Mouse (Mus musculus) gastrocnemius, postnatal 25 days (tissue): ENCODE results near the gene Ripor1. TPM values are rescaled to one million over a fixed set of nuclear protein-coding genes. Genes with fewer than 3 reads are reported as not detected.

ENCODE experiments used
- DNase-seq: peaks from one replicate; pipeline ENCODE4 v3.0.0; 2022
- total RNA-seq, 2 experiments: library from RNA; stranded (reverse); gene quantifications; 1 replicate in 1 of 2; 2 replicates in 1 of 2; pipeline ENCODE4 v1.2.3; 2021

The Ripor1 gene
- total RNA-seq, 2 experiments from 2014 or later = 15.5 to 19.6 TPM

DNA sequence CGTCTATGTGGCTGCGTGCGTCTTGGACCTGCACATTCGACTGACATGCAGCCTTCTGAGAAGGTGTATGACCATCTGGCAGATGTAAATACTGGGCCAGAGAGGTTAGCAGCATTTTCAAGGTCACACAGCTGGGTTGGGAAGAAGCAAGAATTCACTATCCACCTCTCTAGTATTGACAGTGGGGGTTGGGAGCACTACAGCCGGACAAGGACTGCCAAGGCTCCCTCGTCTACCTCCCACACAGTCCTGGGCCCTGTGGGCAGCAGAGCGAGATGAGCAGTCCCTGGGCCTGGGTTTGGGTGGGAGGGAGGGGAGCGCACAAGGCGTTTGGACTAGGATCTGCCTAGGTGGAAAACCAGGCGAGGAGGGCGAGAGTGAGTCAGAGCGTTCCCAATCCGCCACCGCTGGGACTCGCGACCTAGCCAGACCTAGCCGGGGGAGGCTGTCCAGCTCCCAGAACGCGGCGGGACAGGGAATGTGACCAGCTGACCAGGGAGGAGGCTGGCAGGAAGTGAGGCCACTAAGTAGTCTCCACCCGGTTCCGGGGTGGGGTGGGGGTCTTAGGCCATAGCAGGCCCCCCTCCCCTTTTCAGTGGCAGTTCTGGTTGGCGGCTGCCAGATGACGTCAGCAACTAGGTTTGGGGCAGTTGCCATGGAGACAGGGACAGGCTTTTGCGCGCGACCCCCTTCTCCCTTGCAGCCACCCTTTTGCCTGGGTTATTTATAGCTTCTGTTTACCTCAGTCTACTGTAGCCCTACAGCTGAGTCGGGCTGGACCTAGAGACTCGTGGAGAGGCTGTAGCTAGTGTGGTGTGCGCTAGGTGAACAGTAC is 1.4 kb downstream of the Ripor1 start:
- peak; percentile 87 for DNase-seq

DNA sequence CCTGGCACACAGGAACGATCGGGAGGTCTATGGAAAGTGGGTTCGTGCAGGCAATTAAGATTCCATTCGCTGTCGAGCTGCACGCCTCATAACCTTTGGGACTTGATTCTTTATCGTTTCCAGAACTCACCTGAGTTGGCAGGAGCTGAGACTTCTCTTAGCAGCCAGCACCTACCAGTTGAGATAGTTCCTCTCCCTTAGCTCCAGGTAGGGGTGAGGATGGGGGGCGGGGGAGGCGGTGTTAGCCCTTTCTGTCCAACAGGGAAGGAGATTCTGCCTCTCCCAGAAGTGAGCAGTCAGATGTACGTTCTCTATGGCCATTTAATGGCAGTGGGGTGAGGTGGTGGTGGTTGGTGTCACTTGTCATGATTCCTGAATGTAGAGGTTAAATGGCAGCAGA is 2.0 kb downstream of the Ripor1 start:
- DNase-seq = no peak

DNA sequence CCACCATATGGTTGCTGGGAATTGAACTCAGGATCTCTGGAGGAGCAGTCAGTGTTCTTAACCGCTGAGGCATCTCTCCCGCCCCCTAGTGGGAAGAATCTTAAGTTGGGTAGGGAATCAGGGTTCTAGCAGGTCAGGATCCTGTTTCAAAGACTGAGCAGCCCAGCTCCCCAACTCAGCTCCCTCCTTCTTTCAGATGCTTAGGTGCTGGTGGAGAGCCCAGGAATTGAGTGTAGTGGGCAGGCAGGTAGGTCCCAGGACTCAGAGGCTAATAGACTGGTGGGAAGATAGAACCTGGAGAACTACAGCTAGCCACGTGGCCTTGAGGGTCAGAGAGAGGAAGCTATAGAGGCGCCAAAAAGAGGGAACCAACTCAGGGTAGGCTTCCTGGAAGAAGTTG is 2.6 kb downstream of the Ripor1 start:
- no peak for DNase-seq

DNA sequence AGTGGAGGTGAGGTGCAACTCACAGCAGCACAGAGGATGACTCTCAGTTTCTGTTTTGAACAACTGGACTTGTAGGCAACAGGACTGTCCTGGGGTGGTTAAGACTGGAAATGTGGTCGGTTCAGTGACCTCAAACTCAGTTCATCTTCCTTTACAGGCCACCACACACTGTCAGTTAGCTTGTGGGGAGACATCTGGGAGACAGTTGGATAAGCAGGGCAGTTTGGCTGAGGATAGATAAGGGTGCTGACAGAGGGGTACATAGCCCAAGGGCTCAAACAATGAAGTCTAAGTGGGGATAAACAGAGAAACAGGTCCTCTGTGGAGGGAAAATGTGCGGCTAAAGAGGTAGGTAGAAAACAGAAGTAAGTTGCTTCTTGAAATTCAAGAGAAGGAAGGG is 4.3 kb downstream of the Ripor1 start:
- DNase-seq = no peak

DNA sequence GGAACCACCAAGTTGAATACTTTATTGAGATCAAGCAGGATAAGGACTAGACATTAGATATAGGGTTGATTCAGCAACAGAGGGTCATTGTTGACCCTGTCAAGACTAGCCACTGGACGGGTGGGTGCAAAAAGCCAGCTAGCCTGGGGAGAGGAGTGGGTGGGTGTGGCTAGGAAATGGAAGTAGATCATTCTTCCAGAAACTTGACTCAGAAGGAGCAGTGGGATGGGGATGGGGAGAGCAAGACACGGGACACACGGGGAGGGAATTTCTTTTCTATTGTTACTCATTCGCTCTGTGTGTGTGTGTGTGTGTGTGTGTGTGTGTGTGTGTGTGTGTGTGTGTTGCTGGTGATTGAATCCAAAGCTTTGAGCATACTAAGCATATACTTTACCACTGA is 4.7 kb downstream of the Ripor1 start:
- no peak for DNase-seq

DNA sequence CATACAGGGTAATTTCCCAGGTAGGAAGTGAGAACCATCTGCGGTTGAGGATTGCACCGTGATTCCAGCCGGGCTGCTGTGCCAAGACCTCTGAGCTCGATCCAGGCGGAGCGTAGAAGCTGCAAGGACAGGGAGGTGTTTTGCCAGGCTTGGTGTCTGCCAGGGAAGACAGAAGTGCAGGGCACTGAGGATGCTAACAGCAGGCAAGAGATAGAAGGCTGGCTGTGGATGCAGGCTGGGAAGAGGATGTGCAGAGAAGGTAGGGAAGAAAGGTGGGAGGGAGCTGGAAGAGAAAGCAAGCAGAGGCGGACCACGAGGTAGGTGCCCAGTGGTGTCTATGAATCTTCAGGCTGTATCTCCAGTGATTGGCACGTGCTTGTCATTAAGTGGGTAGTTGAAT is 6.8 kb downstream of the Ripor1 start:
- DNase-seq = no peak

DNA sequence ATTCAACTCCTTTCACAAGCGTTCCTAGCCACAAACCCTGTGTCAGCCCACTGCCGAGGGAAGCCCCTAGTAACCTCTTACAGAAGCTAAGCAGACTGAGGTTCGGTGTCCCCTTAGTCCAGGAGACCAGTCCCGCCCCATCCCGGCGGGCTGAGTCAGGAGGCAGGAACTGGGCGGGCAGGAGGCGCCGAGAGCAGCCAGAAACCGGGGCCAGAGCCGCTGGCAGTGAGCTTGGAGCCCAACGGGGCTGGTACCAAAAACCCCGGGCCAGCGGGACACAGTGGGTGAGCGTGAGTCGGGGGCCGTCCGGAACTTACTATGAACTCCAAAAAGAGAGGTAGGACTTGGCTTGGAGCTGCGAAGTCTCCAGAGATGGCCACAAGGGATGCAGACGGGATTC is 8.0 kb downstream of the Ripor1 start:
- DNase-seq = peak; percentile 58

DNA sequence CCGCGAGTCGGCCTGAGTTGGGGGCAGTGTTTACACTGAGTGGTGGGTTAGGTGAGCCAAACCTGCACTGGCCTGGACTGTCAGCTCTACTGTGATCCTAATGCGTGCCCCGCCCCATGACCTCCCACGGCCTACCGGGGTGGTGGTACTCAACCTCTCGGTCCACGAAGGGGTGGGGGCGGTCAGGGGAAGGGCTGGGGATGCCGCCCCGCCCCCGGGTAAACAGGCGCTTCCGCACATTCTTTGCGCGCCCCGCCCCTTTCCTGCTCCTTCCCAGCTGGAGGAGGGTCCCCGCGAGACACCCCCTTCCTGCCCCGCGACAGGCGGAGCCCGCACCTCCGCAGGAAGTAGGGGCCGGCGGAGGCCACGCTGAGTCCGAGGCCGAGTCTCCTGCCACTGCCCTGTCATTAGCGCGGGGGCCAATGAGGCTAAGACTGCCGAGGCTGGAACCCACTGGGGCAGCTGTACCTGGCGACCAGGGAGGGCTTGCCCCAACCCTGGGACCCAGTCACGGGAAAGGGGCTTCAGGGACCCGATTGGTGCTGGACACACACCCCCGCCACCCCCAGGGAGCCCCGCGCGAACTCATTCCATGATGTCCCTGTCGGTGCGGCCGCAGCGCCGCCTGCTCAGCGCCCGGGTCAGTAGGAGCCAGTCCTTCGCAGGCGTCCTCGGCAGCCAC is 8.9 kb downstream of the Ripor1 start:
- DNase-seq = peak; percentile 82

DNA sequence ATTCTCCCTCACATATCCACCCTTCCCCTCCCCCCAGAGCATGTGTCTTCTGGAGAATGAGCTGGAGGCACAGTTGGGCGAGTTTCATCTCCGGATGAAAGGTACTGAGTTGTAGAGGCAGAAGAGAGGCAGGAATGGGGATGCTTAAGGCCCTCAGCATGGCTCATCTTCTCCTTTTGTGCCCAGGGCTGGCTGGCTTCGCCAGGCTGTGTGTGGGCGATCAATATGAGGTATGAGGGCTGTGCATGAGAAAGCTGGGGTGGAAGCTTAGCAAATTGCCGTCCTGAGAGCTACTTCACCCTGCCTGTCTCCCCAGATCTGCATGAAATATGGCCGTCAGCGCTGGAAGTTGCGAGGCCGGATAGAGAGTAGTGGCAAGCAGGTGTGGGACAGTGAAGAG is 10.9 kb downstream of the Ripor1 start:
- DNase-seq = no peak

DNA sequence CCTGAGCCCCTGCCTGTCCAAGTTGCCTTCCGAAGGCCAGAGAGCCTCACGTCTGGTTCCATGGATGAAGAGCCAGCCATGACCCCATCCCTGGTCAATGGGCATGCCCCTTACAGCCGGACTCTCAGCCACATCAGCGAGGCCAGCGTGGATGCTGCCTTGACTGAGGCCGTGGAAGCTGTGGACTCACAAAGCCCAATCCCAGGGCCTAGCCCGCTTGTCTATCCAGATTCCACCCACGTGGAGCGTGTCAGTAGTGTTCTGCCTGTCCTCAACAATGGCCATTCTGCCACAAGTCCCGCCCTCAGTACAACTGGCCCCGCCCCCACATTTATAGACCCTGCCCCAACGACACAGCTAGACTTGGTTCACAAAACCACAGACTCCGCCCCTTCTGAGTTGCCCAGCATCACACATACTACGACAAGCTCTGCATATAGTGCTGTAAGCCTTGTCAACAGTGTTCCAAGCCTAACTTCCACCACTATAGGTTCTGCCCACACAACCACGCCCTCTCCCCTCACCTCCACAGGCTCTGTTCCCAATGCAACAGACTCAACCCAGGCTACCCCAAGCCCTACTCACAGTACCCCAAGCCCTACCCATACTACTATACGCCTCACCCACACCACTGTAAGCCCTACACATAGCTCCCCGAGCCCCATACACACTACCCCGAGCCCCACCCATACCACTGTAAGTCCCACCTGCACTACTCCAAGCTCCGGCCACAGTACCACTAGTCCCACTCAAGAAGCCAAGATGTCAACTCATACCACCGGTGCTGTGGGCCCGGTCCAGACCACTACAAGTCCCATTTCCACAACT is 12.6 kb downstream of the Ripor1 start:
- DNase-seq = no peak

DNA sequence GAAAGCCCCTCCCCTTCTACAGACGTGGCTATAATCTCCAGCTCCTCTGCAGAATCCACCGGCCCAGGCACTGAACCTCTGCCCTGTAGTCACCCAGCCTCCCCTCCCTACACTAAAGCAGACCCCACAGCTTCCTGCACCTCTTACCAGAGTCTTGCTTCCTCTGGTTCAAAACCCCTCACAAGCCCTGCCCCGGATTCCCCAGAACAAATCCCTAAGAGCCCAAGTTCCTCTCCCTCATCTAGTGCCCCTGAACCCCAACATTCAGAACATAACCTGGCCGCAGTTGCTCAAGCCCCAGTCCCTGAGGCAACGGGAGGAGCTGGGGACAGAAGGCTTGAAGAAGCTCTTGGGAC is 13.2 kb downstream of the Ripor1 start:
- DNase-seq = no peak

DNA sequence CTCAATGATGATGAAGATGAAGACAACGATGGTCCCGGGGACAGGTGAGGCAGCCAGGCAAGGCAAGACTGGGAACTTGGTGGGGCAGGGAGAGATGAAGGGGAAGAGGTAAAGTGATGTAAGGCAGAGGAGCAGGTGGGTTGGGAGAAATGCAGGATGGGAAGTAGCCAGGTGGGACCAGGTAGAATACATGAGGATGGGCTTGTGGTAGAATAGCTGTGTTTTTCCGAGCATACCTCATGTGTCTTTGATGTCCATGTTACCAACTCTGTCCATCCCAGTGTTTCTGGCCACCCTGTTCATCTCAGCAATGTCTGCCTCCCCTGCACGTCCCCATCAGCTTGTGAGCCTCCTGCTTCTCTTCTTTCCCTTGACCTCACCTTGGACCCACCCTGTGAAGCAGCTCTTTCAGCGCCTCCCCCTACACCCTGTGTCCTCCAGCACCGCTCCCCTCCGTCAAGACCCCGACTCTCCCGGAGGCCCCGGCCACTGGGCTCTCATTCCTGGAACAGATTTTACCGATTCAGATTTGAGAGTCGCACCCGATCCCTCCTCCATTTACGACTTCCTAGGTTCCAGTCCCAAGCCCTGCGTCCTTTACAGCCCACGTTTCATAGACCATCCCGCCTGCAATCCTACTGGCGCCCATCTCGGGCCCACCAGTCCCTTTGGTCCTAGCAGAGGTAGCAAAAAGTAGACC is 14.0 kb downstream of the Ripor1 start:
- no peak for DNase-seq

DNA sequence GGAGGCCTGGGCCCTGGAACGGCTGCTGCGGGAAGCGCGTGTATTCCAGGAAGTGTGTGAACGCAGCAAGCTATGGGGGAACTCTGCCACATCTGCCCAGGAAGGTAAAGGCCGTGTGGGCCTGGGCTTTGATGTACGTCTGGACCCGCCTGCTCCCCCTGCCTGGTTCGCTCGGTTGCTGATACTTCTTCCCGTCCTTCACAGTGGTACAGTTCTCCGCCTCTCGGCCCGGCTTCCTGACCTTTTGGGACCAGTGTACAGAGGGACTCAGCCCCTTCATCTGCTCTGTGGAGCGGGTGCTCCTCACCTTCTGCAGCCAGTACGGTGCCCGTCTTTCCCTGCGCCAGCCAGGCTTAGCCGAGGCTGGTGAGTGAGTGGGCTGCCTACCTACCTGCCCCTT is 15.2 kb downstream of the Ripor1 start:
- no peak for DNase-seq

DNA sequence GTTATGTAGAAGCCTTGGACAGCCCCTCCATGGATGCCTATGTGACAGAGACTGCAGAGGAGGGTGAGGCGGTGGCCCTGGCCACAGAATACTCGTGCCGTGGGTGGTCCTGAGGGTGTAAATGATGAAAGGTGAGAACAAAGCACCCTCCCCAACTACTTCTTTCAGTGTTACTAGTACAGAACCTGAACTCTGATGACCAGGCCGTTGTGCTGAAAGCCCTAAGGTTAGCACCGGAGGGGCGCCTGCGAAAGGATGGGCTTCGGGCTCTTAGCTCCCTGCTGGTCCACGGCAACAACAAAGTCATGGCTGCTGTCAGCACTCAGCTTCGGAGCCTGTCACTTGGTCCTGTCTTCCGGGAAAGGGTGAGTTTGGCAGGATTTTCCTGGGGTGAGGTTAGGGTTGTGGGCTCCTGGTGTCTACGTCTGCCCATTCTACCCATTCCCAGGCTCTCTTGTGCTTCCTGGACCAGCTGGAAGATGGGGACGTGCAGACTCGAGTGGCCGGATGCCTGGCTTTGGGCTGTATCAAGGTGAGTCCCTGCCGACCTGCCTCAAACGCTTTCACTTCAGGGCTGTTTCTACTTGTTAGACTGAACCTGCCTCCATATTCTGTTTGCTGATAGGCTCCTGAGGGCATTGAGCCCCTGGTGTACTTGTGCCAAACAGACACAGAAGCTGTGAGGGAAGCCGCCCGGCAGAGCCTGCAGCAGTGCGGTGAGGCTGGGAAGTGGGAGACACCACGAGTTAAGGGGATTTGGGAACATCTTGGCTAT is 16.1 kb downstream of the Ripor1 start:
- DNase-seq = no peak

DNA sequence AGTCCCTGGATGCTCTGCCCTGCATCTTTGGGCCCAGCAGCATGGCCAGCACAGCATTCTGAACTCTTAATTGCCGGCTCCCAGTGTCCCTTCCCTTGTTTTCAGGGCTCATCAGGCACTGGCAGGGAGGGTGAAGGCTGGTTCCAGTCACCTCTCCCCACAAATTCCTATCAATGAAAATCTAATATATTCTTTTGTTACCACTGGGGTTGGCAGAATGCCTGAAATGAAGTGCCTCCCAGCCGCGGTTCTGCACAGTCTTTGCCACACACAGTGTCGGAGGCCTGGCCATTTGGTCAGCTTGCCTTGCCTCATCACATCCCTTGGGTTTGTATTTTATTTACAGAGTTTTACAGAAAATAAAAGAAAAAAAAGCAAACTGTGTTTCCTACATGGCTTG is 16.8 kb downstream of the Ripor1 start:
- DNase-seq = no peak

DNA sequence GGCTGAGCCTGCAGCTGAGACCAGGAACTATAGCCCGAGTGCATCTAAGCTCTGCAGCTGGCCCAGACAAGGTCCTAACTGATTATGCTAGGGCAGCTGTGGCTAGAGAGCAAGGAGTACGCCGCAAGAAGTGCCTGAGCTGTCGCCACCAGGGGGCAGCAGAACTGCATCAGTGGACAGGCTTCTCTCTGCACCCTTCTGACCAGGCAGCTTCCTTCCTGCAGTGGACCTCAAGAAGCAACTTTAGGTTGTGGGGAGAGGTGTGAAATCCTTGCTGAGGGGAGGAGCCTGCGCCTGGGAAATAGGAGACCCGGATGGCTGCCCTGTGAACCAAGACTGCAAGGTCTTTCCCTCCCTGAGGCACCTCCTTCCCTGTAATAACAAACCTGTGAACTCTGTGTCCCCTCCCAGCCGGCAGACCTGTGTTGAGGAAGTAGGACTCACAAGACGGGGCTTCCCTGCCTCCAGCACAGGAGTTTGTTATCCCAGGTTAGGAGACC is 17.4 kb downstream of the Ripor1 start:
- peak; percentile 87 for DNase-seq

DNA sequence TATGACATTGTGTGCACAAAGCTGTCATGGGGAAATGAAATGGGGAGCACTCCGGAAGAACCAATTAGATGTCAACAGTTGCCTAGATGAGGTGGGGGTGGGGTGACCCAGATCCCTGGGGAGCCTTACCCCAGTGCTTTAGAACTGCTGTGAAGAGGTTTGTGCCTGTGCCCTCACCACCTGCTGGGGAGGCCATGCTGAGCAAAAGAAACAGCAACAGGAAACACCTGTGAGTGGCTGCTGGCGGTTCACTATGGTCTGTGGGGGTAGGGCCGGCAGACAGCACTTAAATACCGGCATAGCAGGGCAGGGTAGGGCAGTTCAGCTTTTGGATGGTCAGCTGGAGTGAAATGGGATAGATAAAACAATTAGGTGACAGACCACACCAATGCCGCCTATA is 18.1 kb downstream of the Ripor1 start:
- DNase-seq = peak; percentile 52

DNA sequence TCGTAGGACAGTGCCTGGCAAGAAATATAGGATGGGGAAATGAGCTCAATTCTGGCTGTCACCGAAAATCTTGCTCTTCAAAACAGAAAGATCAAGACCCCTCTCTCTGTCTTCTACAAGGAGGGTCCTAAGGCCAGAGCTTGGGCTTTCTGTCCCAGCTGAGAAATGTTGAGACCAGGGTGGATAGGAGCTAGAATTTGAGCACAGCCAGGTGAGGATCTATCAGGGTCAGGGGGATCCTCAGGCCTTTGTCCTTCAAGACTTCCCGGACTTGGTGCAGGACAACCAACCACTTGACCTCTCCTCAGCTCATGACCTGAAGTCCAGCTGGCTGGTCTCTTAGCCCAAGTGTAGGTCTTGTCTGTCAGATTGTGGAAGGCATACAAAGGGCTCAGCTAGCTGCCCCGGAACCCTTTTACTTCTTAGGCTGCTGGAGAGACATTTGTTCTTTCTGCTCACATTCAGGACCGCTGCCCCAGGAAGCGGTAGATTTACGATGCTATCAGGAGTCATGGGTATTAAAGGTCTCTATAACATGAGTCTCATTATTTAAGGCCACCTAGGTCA is 18.7 kb downstream of the Ripor1 start:
- no peak for DNase-seq

DNA sequence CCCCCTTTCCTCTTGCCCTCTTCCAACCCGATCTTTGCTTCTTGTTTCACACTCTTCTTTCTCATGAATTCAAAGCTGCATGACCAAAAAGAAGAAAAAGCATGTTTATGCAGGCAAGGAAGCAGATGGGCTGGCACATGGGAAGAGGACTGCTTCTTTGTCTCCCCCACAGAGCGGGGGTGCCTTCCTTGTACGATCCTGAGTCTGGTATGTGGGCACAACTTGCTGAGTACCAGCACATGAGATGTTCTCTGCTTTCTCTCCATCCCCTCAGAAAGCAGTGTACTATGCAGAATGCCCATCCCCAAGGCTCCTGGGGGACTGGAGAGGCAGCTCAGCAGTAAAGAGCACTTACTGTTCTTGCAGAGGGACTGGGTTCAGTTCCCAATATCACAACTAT is 19.3 kb downstream of the Ripor1 start:
- DNase-seq = no peak

DNA sequence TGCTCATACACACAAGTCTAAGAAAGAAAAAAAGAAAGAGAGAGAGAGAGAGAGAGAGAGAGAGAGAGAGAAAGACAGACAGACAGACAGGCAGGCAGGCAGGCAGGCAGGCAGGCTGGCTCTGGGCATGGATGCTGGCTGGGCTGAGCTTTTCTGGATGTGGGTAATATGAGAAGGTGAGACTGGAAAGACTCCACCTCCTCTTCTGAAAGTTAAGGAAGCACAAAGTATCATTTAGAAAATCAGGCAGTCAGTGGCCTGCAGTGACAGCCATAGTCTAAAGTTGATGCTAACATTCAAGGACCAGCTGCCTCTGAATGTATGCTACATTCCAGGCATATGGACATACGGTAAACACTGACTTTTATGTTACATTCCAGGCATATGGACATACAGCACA is 19.8 kb downstream of the Ripor1 start:
- no peak for DNase-seq

DNA sequence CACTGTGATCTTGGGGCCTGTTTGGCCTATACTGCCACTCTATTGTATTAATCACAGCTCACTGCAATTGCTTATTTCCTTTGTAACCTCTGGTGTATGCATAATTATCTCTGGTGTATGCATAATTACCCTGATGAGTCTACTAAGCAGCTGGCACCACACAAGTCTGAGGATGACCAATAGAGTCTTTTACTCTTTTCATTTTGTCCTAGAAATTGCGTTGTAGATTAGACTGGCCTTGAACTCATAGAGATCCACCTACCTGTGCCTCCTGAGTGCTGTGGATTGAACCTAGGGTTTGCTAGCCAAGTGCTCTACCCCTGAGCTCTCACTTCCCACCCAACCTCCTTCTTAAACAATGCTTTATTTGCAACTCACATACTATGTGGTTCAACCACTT is 21.0 kb downstream of the Ripor1 start:
- no peak for DNase-seq
